Mouse (Mus musculus): ENCODE measurements around the gene Ccdc27.

DNA sequence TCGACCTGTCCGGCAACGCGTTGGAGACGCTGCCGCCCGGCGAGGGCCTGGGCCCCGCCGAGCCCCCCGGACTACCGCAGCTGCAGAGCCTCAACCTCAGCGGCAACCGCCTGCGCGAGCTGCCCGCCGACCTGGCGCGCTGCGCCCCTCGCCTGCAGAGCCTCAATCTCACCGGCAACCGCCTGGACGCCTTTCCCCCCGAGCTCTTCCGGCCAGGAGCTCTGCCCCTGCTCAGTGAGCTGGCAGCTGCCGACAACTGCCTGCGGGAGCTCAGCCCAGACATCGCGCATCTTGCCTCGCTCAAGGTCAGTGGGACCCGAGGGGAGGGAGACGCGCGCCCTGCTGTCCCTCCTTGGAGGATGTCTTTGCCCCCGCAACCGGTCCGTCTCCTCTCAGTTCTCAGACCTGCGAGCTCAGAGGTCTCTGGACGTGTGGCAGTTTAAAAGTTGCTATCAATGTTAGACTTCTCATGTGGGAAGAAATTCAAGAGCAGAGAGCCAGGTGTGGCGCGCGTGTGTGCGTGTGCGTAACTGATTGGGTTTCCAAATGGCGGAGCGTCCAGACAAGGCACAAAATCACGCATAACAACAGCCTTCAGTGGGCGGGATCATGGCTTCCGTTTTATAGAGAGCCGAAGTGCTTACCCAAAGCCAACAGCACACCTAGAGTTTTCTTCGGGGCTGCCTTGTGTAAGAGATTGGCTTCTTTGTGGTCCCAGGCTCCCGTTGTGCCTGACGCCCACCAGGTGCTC is 30.2 kb downstream of the Ccdc27 start:
- TF ChIP-seq CTCF (conservative IDR thresholded peaks at IDR 0.05; ENCODE audit: low read length) (no peak), POU5F1 (IDR thresholded peaks at IDR 0.05; ENCODE audit: borderline replicate concordance, low read length) (no peak), NANOG (IDR thresholded peaks at IDR 0.05; ENCODE audit: borderline replicate concordance, low read length) (no peak)

Measured in E14TG2a.4 (cell line).